Mouse (Mus musculus): ENCODE measurements around the gene Ctnnbip1.

The Ctnnbip1 gene

DNA sequence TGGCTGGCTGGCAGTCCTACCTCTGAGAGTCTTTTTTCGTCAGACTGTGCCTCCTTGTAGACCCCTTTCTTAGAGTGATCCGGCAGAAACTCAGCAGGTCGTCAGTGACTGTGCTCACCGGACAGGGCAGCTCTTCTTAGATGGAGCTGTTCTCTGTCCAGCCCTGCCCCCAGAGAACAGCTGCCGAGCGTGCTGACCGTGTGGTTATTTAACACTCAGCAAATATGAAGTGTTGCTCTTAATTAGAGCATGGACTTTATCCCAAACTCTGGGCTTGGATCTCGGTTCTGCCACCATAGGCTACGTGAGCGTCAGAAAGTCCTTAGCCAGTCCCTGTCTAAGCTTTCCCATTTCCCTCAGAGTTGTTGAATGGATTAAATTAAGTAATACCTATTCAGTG is 3.2 kb downstream of the Ctnnbip1 start:
- no peak for DNase-seq (ENCODE audit: low spot score in 2 of 2)

GRCm38 (mm10) chr4:149523961-149524360 is 5.9 kb downstream of the Ctnnbip1 start:
- no peak for DNase-seq (ENCODE audit: low spot score in 2 of 2)

DNA sequence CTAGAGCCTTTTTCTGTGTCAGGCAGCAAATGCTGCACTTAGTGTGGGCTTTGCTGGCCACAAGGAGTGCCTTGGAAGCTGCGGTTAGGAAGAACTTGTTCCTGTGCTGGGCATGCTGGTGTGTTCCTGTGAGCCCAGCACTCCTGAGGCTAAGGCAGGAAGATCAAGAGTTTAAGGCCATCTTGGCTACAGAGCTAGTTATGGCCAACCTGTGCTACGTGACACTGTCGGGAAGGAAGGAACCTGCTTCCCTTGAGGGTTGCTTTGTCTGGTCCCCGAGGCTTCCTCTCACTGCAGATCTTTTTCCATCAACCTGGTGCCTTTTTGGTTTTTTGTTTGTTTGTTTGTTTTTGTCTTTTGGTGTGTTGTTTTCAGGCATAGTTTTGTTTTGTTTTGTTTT is 7.1 kb downstream of the Ctnnbip1 start:
- no peak for DNase-seq (ENCODE audit: low spot score in 2 of 2)

GRCm38 (mm10) chr4:149525811-149526210 is 7.8 kb downstream of the Ctnnbip1 start:
- DNase-seq (ENCODE audit: low spot score in 2 of 2) = no peak

DNA sequence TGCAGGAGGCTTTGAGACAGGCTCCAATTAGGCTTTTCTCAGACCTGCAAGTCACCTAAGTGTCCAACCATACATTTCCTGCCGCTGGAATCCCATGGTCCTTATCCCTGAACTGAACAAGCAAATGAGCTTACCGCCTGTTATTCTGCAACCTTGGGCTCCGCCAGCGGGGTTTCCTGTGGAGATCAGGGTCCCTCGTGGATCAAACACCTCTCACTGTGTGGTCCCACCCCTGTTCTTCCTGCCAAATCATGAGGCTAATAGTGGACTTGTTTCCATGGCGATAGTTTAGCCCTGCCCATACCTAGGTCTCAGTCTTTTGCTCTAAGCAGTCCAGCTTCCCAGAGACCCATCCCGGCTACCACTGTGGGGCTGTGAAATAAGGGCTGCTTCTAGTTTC is 8.3 kb downstream of the Ctnnbip1 start:
- DNase-seq (ENCODE audit: low spot score in 2 of 2) = no peak

- no peak for DNase-seq (ENCODE audit: low spot score in 2 of 2)
Observed at GRCm38 (mm10) chr4:149527621-149528354, 9.8 kb downstream of the Ctnnbip1 start.

- no peak for DNase-seq (ENCODE audit: low spot score in 2 of 2)
Observed at GRCm38 (mm10) chr4:149529691-149530090, 11.7 kb downstream of the Ctnnbip1 start.

DNA sequence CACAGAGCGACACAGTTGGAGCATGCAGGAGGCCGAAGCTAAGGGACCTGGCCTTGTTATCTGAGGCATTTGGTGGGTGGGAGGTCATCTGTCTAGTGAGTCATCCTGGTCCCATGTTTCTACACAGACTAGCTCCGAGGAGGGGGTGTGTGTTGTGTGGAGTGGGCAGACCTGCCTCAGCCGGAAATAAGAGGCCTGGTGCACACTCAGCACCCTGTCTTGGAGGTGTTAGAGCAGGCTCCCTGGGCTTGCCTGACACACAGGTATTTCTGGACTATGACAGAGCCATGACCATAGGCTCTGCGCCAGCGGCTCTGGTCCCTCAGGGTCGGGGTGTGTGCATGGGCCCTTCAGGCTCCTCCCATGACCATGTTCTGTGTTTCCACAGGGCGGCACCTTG is 21.4 kb downstream of the Ctnnbip1 start:
- no peak for DNase-seq (ENCODE audit: low spot score in 2 of 2)

- no peak for DNase-seq (ENCODE audit: low spot score in 2 of 2)
Observed at GRCm38 (mm10) chr4:149541935-149542334, 23.9 kb downstream of the Ctnnbip1 start.

- DNase-seq (ENCODE audit: low spot score in 2 of 2) = no peak
Observed at GRCm38 (mm10) chr4:149542431-149542830, 24.4 kb downstream of the Ctnnbip1 start.

DNA sequence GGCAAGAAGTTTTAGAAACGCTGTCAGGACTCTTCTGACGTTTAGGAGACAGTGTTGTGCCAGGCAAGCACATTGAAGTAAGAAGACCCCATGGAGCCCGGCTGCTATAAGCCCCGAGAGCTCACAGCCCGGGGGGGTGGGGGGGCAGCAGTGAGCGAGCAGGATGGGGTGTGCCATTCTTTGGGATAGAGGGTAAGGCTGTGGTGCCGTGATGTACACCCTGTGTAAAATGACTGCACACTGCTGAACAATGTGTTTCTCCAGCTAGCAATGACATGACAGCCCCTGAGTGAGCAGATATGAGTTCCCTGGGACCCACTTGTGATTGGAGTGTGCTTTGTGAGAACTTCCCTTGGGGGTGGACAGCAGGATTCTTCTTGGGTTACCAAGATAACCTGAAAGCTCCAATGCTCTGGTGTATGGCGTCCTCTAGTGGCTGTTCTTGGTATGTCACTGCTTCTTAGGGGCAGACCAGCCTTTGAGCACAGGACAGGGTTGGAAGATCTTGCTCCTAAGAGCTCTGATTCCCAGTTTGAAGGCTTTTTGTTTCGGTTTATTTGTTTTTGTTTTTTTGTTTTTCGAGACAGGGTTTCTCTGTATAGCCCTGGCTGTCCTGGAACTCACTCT is 25.0 kb downstream of the Ctnnbip1 start:
- DNase-seq (ENCODE audit: low spot score in 2 of 2) = peak; percentile 47 to 74

- DNase-seq (ENCODE audit: low spot score in 2 of 2) = no peak
Observed at GRCm38 (mm10) chr4:149544892-149545291, 26.9 kb downstream of the Ctnnbip1 start.

DNA sequence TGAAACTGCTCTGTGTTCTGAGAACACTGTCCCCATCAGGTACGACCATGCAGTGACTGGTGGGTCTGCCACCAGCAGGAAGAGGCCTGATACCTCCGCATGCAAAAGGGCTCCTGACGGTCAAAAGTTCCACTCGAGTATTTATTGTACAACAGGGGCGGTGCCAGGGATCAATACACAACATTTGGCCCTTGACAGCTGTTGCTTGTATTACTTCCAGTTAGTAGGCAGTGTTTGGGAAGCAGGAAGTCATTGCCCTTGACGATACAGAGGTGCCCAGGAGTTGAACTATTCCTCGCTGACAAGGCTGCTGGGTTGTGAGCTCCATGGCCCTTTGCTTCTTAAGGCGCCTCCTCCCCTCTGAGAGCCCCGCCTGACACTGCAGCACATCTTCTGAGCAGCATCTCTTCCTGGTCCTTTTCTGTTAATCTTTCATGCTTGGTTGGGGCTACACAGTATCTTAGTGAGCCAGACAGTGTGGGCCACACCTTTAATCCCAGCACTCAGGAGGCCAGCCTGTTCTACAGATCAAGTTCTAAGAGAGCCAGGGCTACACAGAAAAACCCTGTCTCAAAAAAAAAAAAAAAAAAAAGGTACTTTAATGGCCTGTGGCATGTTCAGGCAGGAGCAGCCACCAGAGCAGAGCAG is 28.9 kb downstream of the Ctnnbip1 start:
- no peak for DNase-seq (ENCODE audit: low spot score in 2 of 2)

DNA sequence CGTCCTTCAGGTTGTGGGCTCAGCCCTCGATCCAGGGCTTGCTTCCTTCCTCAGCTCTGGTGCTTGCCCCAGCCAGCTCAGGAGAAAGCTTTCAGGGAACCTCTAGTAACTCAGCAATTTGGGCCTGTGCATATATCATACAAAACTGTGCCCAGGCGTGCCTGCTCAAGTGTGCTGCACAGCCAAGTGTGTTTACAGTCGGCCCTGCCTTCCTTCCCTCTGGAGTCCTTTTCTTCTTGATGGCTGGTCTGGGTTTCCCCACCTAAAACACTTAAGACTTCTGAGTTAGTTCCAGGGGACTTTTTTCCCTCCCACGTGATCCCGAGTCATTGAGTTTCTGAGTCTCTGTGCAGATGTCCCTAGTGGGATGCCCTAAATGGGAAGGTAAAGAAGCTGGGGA is 29.5 kb downstream of the Ctnnbip1 start:
- no peak for DNase-seq (ENCODE audit: low spot score in 2 of 2)

DNA sequence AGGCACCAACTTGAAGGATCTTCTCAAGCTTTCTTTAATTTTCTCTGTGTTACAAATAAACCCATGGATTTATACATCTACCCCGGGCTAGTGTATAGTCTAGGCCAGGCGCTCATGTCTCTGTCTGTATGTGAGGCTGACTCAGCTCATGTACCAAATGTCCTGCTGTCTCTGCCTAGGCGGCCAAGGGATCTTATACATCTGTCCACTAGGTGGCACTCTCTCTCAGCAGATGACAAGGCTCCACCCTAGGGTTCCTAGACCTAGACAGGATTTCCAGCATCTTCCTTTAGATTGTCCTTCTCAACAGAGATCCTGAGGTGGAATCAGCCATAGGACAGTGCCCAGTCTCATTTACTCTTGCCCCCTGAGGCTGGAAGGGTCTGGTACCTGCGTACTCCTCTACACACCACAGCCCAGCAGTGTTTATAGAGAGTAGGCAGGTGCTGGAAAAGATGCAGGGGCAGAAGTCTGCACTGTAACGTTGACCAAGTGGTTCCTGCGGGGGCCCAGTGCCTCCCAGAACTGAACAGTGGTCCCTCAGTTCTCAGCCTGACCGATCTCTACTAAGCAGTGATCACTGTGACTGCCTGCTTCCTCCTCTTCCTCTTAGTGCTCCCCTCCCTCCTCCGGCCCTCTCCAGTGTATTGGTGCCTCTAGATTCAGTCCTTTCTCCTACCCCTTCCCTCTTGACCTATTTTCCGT is 31.3 kb downstream of the Ctnnbip1 start:
- peak; percentile 19 to 50 for DNase-seq (ENCODE audit: low spot score in 2 of 2)

DNA sequence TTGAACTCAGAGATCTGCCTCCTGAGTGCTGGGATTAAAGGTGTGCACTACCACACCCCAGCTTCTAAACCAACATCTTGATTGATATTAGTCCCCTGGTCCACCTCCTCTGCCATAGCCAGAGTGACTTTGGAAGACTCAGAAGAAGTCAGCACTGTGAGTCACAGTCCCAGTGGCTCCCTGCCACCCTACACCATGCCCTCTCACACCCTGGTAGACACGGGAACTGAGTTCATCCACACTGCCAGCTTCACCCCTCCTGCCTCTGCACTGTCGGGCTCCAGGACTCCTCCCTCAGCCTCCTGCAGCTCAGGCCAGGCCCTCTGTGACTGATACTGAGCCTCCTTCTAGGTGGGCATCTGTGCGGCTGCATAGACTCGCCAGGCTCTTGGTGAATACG is 32.8 kb downstream of the Ctnnbip1 start:
- no peak for DNase-seq (ENCODE audit: low spot score in 2 of 2)

- DNase-seq (ENCODE audit: low spot score in 2 of 2) = no peak
Observed at GRCm38 (mm10) chr4:149551696-149552095, 33.7 kb downstream of the Ctnnbip1 start.

DNA sequence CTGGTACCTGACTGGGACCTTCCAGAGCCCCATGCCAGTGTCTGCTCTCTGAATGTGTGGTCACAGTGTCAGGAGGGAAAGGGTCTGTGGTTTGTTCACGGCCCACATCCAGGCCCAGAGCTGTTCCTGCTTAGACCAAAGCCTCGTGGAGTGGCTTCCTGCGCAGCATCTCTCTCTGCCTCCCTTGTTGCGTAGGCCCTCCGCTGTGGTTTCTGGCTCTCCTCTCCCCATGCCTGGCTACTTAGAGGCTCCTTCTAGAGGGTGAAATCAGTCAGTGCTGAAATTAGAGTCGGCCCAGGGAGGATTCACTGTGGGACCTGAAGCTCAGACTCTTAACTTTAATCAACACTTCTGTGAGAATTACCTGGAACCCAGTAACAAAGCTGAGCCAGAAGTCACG is 35.8 kb downstream of the Ctnnbip1 start:
- DNase-seq (ENCODE audit: low spot score in 2 of 2) = no peak

DNA sequence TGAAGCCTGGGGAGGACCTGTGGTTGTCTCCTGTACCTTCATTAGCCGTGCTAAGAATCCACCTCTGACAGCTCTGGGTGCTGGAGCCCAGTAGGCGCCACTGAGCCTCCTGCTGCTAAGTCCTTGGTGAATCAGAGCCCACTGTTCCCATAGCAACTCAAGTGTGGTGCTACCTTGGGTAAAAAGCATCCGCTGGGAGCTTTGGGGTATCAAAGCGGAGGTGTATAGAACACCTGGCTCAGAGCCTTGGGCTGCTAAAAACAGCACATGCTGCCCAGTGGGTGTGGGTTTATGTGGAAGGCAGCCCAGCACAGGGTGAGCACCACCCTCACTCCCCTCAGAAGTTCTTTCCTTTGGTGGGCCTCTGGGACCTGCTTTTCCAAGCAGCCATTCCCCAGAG is 38.1 kb downstream of the Ctnnbip1 start:
- no peak for DNase-seq (ENCODE audit: low spot score in 2 of 2)

DNA sequence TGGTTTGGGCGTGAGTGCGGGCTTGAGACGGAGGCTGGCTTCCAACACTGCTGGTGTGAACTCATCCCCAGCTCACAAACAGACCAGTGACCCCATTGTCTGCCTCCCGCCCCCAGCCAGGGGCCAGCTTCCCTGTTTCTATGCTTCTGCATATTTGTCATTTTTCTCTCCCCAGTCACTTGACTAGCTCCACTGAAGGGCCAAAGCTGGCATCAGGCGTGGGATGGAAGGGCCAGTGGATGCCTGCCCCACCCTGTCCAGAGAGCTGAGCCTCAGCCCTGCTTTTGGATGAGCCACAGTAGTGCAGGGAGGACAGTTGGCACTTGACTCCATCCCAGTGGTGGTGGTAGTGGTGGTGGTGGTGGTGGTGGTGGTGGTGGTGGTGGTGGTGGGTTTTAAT is 39.9 kb downstream of the Ctnnbip1 start:
- DNase-seq (ENCODE audit: low spot score in 2 of 2) = no peak

- no peak for DNase-seq (ENCODE audit: low spot score in 2 of 2)
Observed at GRCm38 (mm10) chr4:149558389-149558788, 40.4 kb downstream of the Ctnnbip1 start.

DNA sequence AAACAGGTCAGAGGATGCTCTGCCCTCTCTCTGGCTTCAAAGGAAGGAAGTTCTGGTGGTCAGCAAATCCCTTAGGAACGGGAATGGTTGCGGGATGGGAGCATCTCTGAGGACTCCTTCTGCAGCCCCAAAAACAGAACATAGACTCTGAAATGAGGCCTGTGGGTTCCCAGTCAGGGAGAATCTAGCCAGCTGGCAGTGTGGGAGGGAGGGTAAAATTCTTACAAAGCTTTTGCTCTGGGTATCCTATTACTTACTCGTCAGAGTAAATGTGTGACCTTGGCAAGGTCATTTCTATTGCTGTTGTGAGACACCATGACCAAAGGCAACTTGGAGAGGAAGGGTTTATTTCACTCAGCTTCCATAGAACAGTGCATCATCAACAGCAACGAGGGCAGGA is 43.4 kb downstream of the Ctnnbip1 start:
- DNase-seq (ENCODE audit: low spot score in 2 of 2) = no peak

Measured in spleen, postnatal 14 days (tissue).